Mouse (Mus musculus): Measurements from ENCODE around the gene Auts2.
A peak's percentile ranks its signal among the peaks of the same experiment; 100 is the strongest.

The Auts2 gene

DNA sequence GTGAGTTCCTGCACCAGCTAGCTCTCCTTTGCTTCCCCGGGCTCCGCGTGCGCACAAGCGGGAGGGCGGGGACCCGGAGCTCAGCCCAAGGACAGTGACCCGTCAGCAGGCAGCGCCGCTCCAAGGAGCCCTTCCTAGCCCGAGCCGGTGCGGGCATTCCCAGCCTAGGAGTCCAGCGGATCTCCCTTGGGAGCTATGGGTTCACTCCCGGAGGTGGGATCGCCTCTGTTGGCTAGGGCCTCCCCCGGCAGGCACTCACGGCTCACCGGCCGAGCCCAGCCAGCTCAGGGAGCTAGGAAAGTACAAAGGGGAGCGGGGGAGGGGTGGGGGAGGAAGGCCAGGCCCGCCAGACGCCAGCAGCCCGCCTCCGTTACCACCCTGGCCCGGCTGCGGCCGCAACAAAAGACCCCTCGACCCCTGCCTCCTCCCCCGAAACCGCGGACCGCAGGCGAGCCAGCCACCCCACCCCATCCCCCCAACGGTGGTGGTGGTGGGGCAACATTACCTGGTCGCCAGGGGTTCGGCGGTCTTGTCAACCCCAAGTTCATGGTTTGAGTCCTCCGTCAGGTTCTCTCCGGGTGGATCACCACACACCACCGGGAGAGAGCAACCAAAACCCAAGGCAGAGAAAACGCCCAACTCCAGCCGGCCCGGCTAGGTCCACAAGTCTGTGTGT, 1005.9 kb downstream of the Auts2 start:
- DNase-seq (ENCODE audit: low read depth, low spot score) = no peak

DNA sequence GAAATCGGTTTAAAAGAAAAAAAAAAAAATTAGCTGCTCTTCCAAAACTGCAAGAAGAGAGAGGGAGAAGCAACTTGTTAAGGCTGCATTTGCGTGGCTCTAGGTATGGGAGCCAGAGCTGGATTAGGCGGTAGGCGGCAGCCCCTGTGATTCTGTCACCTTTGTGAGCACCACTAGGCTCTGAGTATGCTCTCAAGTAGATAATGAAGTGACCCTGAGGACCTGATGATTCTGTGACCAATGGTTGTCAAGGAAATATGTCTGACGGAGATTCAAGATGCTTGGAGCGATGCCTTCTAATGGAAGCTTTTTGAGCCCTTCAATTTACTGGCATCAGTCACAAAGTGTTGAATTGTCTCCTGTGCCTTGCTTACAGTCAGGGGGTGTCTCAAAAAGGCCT, 1007.4 kb downstream of the Auts2 start:
- DNase-seq (ENCODE audit: low read depth, low spot score) = no peak

- peak; percentile 59 for DNase-seq (ENCODE audit: low read depth, low spot score)
Measured at GRCm38 (mm10) chr5:131533815-131534214, 1009.3 kb downstream of the Auts2 start.

- DNase-seq (ENCODE audit: low read depth, low spot score) = no peak
Measured at GRCm38 (mm10) chr5:131531744-131532552, 1011.2 kb downstream of the Auts2 start.

GRCm38 (mm10) chr5:131530828-131531227, 1012.3 kb downstream of the Auts2 start:
- DNase-seq (ENCODE audit: low read depth, low spot score) = no peak

- DNase-seq (ENCODE audit: low read depth, low spot score) = no peak
Measured at GRCm38 (mm10) chr5:131526666-131527065, 1016.5 kb downstream of the Auts2 start.

GRCm38 (mm10) chr5:131524900-131525465, 1018.2 kb downstream of the Auts2 start:
- no peak for DNase-seq (ENCODE audit: low read depth, low spot score)

GRCm38 (mm10) chr5:131519560-131519959, 1023.6 kb downstream of the Auts2 start:
- no peak for DNase-seq (ENCODE audit: low read depth, low spot score)

DNA sequence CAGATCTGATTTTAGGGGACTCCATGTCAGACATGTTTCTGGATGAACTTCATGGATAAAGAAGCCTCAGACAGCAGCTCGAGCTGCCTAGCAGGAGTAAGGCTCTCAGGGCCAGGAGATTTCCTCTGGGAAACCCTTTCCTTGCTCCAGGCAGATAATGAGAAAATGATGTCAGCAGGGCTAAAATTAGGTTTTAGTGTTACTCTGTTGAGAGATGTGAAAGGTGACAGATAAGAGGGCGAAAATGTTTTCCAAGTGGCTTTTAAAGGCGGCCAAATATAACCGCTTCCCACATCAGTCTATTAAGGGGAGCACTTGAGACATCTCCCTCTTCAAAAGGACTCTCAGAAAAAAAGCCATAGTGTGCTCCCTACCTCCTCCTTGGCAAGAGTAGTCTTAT, 1025.5 kb downstream of the Auts2 start:
- DNase-seq (ENCODE audit: low read depth, low spot score) = no peak

DNA sequence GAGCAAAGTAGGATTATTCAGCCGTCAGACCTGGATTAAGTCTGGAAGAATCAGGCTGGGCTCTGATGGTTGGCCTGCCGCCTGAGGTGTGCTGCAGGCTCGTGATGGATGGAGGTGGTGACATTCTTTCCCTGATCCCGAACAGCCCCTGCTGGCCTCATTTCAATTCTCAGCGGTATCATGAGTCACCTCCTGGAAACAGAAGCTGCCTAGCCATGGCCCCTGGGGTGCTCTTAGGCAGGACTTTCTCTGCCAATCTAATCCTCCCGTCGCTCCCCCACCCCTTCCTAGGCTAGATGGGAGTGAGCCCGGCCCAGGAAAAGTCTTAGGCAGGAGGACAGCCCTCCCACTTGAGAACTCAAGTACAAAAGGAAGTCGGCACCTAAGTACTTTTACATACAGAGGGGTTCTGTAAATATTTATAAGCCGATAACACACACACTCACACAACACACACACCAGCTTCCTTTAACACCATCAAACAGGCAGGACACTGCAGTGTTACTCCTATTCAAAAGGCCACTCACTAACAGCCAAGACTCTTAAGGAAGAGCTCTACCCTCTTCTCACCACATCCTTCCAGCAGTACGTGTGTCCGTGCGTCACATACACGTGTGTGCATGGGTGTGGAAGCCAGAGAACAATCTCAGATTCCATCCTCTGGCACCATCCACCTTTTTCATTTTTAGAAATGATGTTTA, 1027.3 kb downstream of the Auts2 start:
- DNase-seq (ENCODE audit: low read depth, low spot score) = no peak

DNA sequence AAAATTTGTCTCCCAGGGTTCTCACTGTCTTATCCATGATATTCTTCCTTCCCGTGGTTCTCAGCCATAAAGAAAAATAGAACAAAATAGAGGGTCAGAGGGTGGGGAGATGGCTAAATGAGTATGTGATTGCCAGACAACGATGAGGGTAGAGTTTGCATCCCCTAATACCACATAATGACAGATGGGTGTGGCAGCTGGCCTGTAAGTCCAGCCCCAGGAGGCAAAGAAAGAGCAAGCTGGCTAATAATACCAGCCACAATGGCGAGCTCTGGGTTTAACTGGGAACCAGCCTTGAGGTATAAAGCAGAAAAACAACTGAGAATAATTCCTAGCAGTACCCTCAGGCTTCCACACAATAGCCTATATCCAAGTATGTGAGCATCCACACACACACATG, 1029.4 kb downstream of the Auts2 start:
- DNase-seq (ENCODE audit: low read depth, low spot score) = no peak

DNA sequence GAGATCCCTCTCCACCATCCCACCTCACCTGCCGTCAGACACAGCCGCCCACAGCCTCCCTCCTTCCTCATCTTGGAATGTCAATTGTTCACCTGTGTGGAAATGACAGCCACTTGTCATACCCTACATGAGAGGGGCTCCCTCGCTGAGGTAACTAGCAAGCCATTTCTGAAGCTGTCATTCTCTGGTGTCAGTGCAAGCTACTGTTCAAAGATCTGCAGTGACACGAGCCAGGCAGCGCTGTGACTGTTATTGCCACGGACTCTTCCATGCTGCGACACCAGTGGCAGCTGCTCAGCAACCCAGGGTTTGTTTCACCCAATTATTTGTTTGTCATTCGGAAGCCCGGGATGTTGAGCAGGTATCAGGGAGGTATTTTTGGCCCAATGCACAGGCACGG, 1030.5 kb downstream of the Auts2 start:
- DNase-seq (ENCODE audit: low read depth, low spot score) = no peak

DNA sequence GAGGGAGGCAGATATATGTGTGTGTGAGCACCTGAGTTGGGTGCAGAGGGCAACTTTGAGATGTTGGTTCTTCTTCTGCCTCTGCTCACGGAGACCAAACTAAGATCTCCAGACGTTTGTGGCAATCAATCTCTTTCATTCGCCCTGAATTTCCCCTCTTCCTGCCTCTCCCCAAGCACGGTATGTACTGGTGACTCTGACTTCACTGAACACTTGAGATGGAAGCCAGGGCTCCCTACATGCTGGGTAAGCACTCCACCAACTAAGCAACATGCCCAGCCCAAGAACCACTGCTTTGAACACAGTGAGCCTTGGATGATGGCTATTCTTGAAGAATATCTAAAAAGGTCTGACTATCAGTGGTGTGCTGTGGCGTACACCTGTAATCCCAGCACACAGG, 1032.5 kb downstream of the Auts2 start:
- no peak for DNase-seq (ENCODE audit: low read depth, low spot score)

DNA sequence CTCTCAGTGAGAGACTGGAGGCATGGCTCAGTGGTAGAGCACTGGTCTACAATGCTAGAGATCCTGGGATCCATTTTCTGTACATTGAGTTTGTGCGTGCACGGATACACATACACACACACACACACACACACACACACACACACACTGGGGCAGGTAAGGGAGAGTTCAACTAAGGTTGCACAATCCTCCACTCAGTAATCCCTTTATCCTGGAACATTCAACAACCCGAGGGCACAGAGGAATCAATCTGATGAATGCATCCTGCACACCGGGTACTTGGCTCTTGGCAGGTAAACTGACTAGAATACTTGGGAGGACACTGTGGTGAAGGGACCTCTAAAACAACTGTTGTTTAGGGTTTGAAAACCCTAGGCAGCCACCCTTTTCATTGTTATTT, 1033.8 kb downstream of the Auts2 start:
- DNase-seq (ENCODE audit: low read depth, low spot score) = no peak

GRCm38 (mm10) chr5:131498865-131499264, 1044.3 kb downstream of the Auts2 start:
- DNase-seq (ENCODE audit: low read depth, low spot score) = no peak

GRCm38 (mm10) chr5:131496517-131497216, 1046.5 kb downstream of the Auts2 start:
- no peak for DNase-seq (ENCODE audit: low read depth, low spot score)

DNA sequence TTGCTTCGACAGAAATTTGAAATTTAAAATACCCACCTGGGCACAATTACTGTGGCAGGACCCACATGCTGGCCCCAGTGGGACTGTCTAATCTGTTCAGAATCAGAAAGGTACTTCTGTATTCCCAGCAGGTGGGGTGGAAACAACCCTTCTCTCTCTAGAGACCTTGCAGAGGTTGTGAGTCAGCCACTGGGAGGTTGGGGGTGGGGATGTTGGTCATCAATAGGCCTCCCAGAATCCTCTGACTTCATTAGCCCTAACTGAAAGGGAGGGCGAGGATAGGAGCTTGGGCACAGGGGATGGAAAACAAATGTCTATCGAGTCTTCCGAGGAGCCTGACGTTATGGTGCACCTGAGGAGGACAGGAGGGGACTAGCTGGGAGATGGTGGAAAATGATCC, 1048.6 kb downstream of the Auts2 start:
- no peak for DNase-seq (ENCODE audit: low read depth, low spot score)

- DNase-seq (ENCODE audit: low read depth, low spot score) = no peak
Measured at GRCm38 (mm10) chr5:131492535-131492934, 1050.6 kb downstream of the Auts2 start.

DNA sequence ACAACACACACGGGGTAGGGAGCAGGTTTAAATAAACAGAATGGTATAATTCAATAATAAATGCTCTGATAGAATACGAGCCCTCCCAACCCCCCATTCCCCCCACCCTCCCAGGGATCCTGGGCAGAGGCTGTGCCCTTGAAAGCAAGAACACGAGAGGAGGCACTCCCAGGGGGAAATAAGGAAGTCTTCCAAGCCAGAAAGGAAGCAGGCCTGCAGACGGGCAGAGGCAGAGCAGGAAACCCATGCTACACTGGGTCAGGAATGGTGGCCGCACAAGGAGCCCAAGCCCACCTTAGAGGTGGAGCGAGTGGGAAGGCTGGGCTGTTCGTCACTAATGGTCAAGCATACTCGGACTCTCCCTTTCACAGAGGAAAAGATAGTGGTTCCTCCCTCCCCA, 1051.3 kb downstream of the Auts2 start:
- no peak for DNase-seq (ENCODE audit: low read depth, low spot score)

DNA sequence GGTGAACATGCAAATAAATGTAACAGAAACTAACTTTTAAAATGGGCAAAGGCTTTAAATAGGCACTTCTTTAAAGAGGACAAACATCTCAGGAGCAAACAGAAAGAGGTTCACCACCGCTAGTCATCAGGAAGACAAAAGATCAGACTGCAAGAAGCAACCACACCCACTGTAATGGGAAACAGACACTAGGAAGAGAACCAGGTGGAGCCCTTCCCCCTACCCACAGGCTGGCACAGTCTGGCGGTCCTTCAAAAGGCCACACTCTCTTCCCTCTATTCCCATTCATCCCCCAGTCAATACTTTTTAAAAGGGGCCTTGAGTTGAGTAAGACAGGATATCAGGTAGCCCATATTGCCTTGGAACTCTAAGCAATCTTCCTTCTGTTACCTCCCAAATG, 1052.3 kb downstream of the Auts2 start:
- no peak for DNase-seq (ENCODE audit: low read depth, low spot score)

- no peak for DNase-seq (ENCODE audit: low read depth, low spot score)
Measured at GRCm38 (mm10) chr5:131489846-131490245, 1053.3 kb downstream of the Auts2 start.

DNA sequence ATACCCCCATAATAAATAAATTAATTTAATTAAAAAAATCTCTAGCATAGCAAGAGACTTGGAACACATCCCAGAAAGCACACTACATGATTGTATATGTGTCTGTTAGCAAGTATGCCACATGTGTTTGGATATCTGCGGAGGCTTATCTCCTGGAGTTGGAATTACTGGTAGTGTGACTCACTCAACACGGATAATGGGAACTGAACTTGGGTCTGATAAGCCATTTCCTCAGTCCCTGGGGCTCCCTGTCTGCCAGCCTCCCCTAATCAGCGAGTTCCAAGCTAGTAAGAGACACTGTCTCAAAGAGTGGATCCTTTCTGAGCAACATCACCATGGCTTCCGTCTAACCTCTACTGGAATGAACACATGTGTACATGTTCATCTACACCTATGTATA, 1056.6 kb downstream of the Auts2 start:
- no peak for DNase-seq (ENCODE audit: low read depth, low spot score)
